Mouse (Mus musculus) bone marrow, adult 2 months (tissue): Measurements from ENCODE around the gene Kdm1a.

ENCODE experiments used
- CTCF ChIP-seq: fragments of 200-500 bp; IDR thresholded peaks from 2 replicates; pipeline ENCODE4 v1.5.1; 2011; ENCODE audit warnings: low read length, control low read depth; ENCODE audit not compliant: control insufficient read depth, insufficient read depth
- POLR2A ChIP-seq: fragments of 200-500 bp; IDR thresholded peaks from 2 replicates; pipeline ENCODE4 v1.6.1; 2011; ENCODE audit warnings: low read depth, mild to moderate bottlenecking, control low read depth, low read length, borderline replicate concordance; ENCODE audit not compliant: control insufficient read depth

GRCm38 (mm10) chr4:136621336-136621735 lies 18.8 kb upstream of the Kdm1a start:
- peak; percentile 46 for TF ChIP-seq CTCF
- TF ChIP-seq POLR2A: no peak
